Mouse (Mus musculus) kidney, adult 2 months (tissue): ENCODE measurements around the gene Rps3a1.

Experiments used
- CTCF ChIP-seq: fragments of 200-500 bp; conservative IDR thresholded peaks from 2 replicates; pipeline ENCODE4 v1.5.1; 2011; ENCODE audit warnings: low read depth, mild to moderate bottlenecking, control low read depth, low read length, moderate library complexity, mixed read lengths; ENCODE audit not compliant: insufficient read depth, insufficient read length
- POLR2A ChIP-seq: fragments of 200-500 bp; IDR thresholded peaks from one replicate; pipeline ENCODE4 v1.6.1; 2011; ENCODE audit warnings: low read depth, low read length, control low read depth

GRCm38 (mm10) chr3:86181107-86181506, 38.6 kb upstream of the Rps3a1 start:
- no peak for TF ChIP-seq CTCF
- no peak for TF ChIP-seq POLR2A
